Mouse (Mus musculus) liver, embryonic 11.5 days (tissue): Measurements from ENCODE around the gene Ccdc113. TPM values are rescaled to one million over a fixed set of nuclear protein-coding genes. Genes with fewer than 3 reads are reported as not detected.

Experiments
- ATAC-seq: fragments of 200-750 bp; cut with Nextera tagmentation; replicated peaks from 2 replicates; pipeline ENCODE4 v1.8.0; 2017; ENCODE audit warnings: moderate number of reproducible peaks, mild to moderate bottlenecking, moderate TSS enrichment, moderate library complexity; ENCODE audit not compliant: low FRiP score
- DNase-seq: peaks from one replicate; pipeline ENCODE4 v3.0.0-alpha.2; 2017; ENCODE audit warnings: low spot score
- H3K27ac ChIP-seq: fragments of 300-500 bp; sonication (generic); 2 replicates; pipeline ENCODE4 v1.5.1; 2014; ENCODE audit warnings: mild to moderate bottlenecking, low read depth, low read length, control low read depth
- H3K27me3 ChIP-seq: fragments of 300-500 bp; sonication (generic); replicated peaks from 2 replicates; pipeline ENCODE4 v1.6.1; 2014; ENCODE audit warnings: low read length, mixed read lengths; ENCODE audit not compliant: control insufficient read depth, insufficient read depth
- H3K36me3 ChIP-seq: fragments of 300-500 bp; sonication (generic); 2 replicates; pipeline ENCODE4 v1.6.1; 2014; ENCODE audit warnings: mild to moderate bottlenecking, low read length, moderate library complexity, mixed read lengths; ENCODE audit not compliant: control insufficient read depth, insufficient read depth
- H3K4me1 ChIP-seq: fragments of 300-500 bp; sonication (generic); replicated peaks from 2 replicates; pipeline ENCODE4 v1.6.1; 2014; ENCODE audit warnings: low read length, mixed read lengths; ENCODE audit not compliant: control insufficient read depth, insufficient read depth
- H3K4me2 ChIP-seq: fragments of 300-500 bp; sonication (generic); 2 replicates; pipeline ENCODE4 v1.6.1; 2014; ENCODE audit warnings: mild to moderate bottlenecking, control low read depth, moderate library complexity
- H3K4me3 ChIP-seq: fragments of 300-500 bp; sonication (generic); 2 replicates; pipeline ENCODE4 v1.5.1; 2014; ENCODE audit warnings: low read depth, low read length, control low read depth
- H3K9ac ChIP-seq: fragments of 300-500 bp; sonication (generic); 2 replicates; pipeline ENCODE4 v1.6.1; 2014; ENCODE audit warnings: low read depth, low read length, control low read depth
- H3K9me3 ChIP-seq: fragments of 300-500 bp; sonication (generic); 2 replicates; pipeline ENCODE4 v1.6.1; 2016; ENCODE audit warnings: low read length, inconsistent platforms, mixed read lengths; ENCODE audit not compliant: control insufficient read depth
- WGBS: fragments of 180-500 bp; shearing (Covaris S2); extraction: QIAGEN DNeasy Blood & Tissue Kit; methylation state at CpG from one replicate; pipeline ENCODE4 v1.1.7; 2014; 5-methylcytosine and 5-hydroxymethylcytosine counted together
- polyA plus RNA-seq: library from polyadenylated mRNA; unstranded; fragments of >200 nt; fragmentation: Nextera tagmentation; extraction: Ambion mirVana; gene quantifications from 2 replicates; pipeline ENCODE4 v1.2.1, GENCODE M21; 2014

The Ccdc113 gene
- polyA plus RNA-seq, 1 experiment from 2014 or later = not detected

- Histone ChIP-seq H3K9ac (no peak overlapping the region), H3K4me1 (no peaks in the 10 kb centered on the region), H3K36me3 (no peaks in the 10 kb centered on the region), H3K4me3 (no peak overlapping the region), H3K4me2 (no peak overlapping the region), H3K27me3 (no peaks in the 10 kb centered on the region), H3K27ac (no peak overlapping the region), H3K9me3 (no peaks in the 10 kb centered on the region)
- DNase-seq (no peak), ATAC-seq (no peak)
- WGBS = 53% methylated on average over 8 of the region's 8 CpGs
Measured at GRCm38 (mm10) chr8:95547931-95548330, 14.0 kb downstream of the Ccdc113 start.

GRCm38 (mm10) chr8:95549871-95550829 lies 16.3 kb downstream of the Ccdc113 start:
- DNase-seq = no peak
- Histone ChIP-seq H3K4me2 (no peak overlapping the region), H3K27ac (no peak overlapping the region), H3K36me3 (no peaks in the 10 kb centered on the region), H3K4me1 (no peaks in the 10 kb centered on the region), H3K27me3 (no peaks in the 10 kb centered on the region), H3K4me3 (no peak overlapping the region), H3K9ac (no peak overlapping the region), H3K9me3 (no peaks in the 10 kb centered on the region)
- ATAC-seq = no peak
- 65% methylated on average over 16 of the region's 16 CpGs for WGBS

GRCm38 (mm10) chr8:95551577-95551976 lies 17.7 kb downstream of the Ccdc113 start:
- DNase-seq (no peak), ATAC-seq (peak; percentile 58)
- no peak overlapping the region for H3K27ac ChIP-seq
- H3K9ac ChIP-seq = no peak overlapping the region
- 68% methylated on average over 4 of the region's 4 CpGs for WGBS
- no peak overlapping the region for H3K4me3 ChIP-seq
- no peaks in the 10 kb centered on the region for H3K27me3 ChIP-seq
- no peaks in the 10 kb centered on the region for H3K9me3 ChIP-seq
- no peaks in the 10 kb centered on the region for H3K36me3 ChIP-seq
- H3K4me2 ChIP-seq = no peak overlapping the region
- no peaks in the 10 kb centered on the region for H3K4me1 ChIP-seq

- Histone ChIP-seq H3K4me3 (no peak overlapping the region), H3K27ac (no peak overlapping the region), H3K4me2 (no peak overlapping the region), H3K4me1 (no peaks in the 10 kb centered on the region), H3K27me3 (no peaks in the 10 kb centered on the region), H3K9ac (no peak overlapping the region), H3K36me3 (no peaks in the 10 kb centered on the region), H3K9me3 (no peaks in the 10 kb centered on the region)
- peak; percentile 43; the same call in 1 of the 2 replicates for ATAC-seq
- WGBS = 89% methylated on average over 2 of the region's 2 CpGs
- no peak for DNase-seq
Measured at GRCm38 (mm10) chr8:95555963-95556362, 22.1 kb downstream of the Ccdc113 start.

GRCm38 (mm10) chr8:95566217-95566616 lies 32.3 kb downstream of the Ccdc113 start:
- ATAC-seq = no peak
- Histone ChIP-seq H3K27ac (no peak overlapping the region), H3K9me3 (no peaks in the 10 kb centered on the region), H3K27me3 (no peaks in the 10 kb centered on the region), H3K36me3 (no peaks in the 10 kb centered on the region), H3K4me3 (no peak overlapping the region), H3K4me2 (no peak overlapping the region), H3K4me1 (no peaks in the 10 kb centered on the region), H3K9ac (no peak overlapping the region)
- 79% methylated on average over 4 of the region's 4 CpGs for WGBS
- DNase-seq = no peak

- Histone ChIP-seq H3K4me1 (no peaks in the 10 kb centered on the region), H3K4me2 (no peak overlapping the region), H3K9me3 (no peaks in the 10 kb centered on the region), H3K4me3 (no peak overlapping the region), H3K36me3 (no peaks in the 10 kb centered on the region), H3K9ac (no peak overlapping the region), H3K27ac (no peak overlapping the region), H3K27me3 (no peaks in the 10 kb centered on the region)
- DNase-seq = no peak
- ATAC-seq = no peak
- 85% methylated on average over 6 of the region's 6 CpGs for WGBS
Measured at GRCm38 (mm10) chr8:95566809-95567208, 32.9 kb downstream of the Ccdc113 start.

GRCm38 (mm10) chr8:95573146-95573545 lies 39.3 kb downstream of the Ccdc113 start:
- ATAC-seq (no peak), DNase-seq (no peak)
- no peak overlapping the region for H3K27ac ChIP-seq
- WGBS = 70% methylated on average over 5 of the region's 5 CpGs
- no peak overlapping the region for H3K9ac ChIP-seq
- no peak overlapping the region for H3K4me3 ChIP-seq
- H3K27me3 ChIP-seq = no peaks in the 10 kb centered on the region
- no peak overlapping the region for H3K4me2 ChIP-seq
- H3K36me3 ChIP-seq = no peaks in the 10 kb centered on the region
- H3K4me1 ChIP-seq = no peaks in the 10 kb centered on the region
- no peaks in the 10 kb centered on the region for H3K9me3 ChIP-seq

GRCm38 (mm10) chr8:95576240-95576639 lies 42.4 kb downstream of the Ccdc113 start, which contains the start of gene Prss54:
TSS of gene Prss54 (minus strand) at chr8:95576340.
- Histone ChIP-seq H3K27me3 (no peaks in the 10 kb centered on the region), H3K4me2 (no peak within 1 kb of the TSS), H3K36me3 (no peaks in the 10 kb centered on the region), H3K9ac (no peak within 1 kb of the TSS), H3K4me1 (no peaks in the 10 kb centered on the region), H3K9me3 (no peaks in the 10 kb centered on the region), H3K4me3 (no peak within 1 kb of the TSS), H3K27ac (no peak within 1 kb of the TSS)
- 82% methylated on average over 10 of the region's 10 CpGs for WGBS
- ATAC-seq = no peak
- DNase-seq = no peak

GRCm38 (mm10) chr8:95587339-95587738 lies 53.5 kb downstream of the Ccdc113 start:
- H3K27me3 ChIP-seq = no peaks in the 10 kb centered on the region
- no peaks in the 10 kb centered on the region for H3K9me3 ChIP-seq
- no peak overlapping the region for H3K4me2 ChIP-seq
- no peaks in the 10 kb centered on the region for H3K36me3 ChIP-seq
- ATAC-seq (no peak), DNase-seq (no peak)
- H3K9ac ChIP-seq = no peak overlapping the region
- WGBS = 86% methylated on average over 1 of the region's 1 CpGs
- H3K4me3 ChIP-seq = no peak overlapping the region
- no peak overlapping the region for H3K27ac ChIP-seq
- peaks cover 7% of the 10 kb centered on the region; the same call in 1 of the 2 replicates for H3K4me1 ChIP-seq
